Mouse (Mus musculus) kidney, adult 2 months (tissue): Measurements from ENCODE around the gene Kank2.

Source experiments
- CTCF ChIP-seq: fragments of 200-500 bp; conservative IDR thresholded peaks from 2 replicates; pipeline ENCODE4 v1.5.1; 2011; ENCODE audit warnings: low read depth, mild to moderate bottlenecking, control low read depth, low read length, moderate library complexity, mixed read lengths; ENCODE audit not compliant: insufficient read depth, insufficient read length
- POLR2A ChIP-seq: fragments of 200-500 bp; IDR thresholded peaks from one replicate; pipeline ENCODE4 v1.6.1; 2011; ENCODE audit warnings: low read depth, low read length, control low read depth

DNA sequence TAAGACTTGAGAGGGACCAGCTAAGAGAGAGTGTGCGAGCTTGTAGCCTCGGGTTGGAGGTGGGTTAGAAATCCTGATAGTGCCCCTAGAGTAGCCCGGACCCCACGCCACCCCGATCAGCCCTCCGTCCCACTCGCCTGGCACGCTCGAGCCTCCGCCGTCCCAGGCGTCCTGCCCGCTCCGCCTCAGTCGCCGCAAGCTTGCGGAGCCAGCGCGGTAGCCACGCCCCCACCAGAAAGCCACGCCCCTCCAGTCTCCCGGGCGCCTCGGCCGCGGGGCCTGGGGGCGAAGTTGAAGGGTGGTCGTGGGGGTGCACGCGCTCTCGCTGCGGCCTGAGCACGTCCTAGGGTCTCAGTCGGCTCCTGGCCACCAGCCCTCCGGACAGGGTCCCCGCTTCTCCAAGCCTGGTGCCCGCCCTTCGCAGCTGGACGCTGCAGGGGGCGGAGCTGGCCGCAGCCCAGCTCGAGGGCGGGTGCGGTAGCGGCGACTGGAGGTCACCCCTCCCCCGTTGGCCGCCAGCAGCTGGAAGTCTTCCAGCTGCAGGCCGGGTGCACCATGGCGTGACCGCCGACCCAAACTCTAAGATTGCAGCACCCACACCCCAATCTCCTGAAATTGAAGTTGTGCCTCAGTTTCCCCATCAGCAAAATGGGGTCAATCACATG, at the start of gene Kank2:
- TF ChIP-seq POLR2A: peak; percentile 70
- TF ChIP-seq CTCF: no peak
